Mouse (Mus musculus) limb, embryonic 15.5 days (tissue): ENCODE data around the gene Med14. TPM values are rescaled to one million over a fixed set of nuclear protein-coding genes. Genes with fewer than 3 reads are reported as not detected.

Experiments used
- ATAC-seq: fragments of 200-750 bp; cut with Nextera tagmentation; 2 replicates; pipeline ENCODE4 v1.8.0; 2017; ENCODE audit warnings: low read depth, moderate TSS enrichment; ENCODE audit not compliant: insufficient number of reproducible peaks, low FRiP score, low TSS enrichment
- H3K27ac ChIP-seq: fragments of 300-500 bp; sonication (generic); 2 replicates; pipeline ENCODE4 v1.5.1; 2015; ENCODE audit warnings: moderate library complexity, mild to moderate bottlenecking, inconsistent platforms
- H3K27me3 ChIP-seq: fragments of 300-500 bp; sonication (generic); 2 replicates; pipeline ENCODE4 v1.6.1; 2015; ENCODE audit warnings: inconsistent platforms
- H3K36me3 ChIP-seq: fragments of 300-500 bp; sonication (generic); 2 replicates; pipeline ENCODE4 v1.6.1; 2015; ENCODE audit warnings: inconsistent platforms
- H3K4me1 ChIP-seq: fragments of 300-500 bp; sonication (generic); 2 replicates; pipeline ENCODE4 v1.6.1; 2015; ENCODE audit warnings: inconsistent platforms
- H3K4me2 ChIP-seq: fragments of 300-500 bp; sonication (generic); 2 replicates; pipeline ENCODE4 v1.6.1; 2015; ENCODE audit warnings: mild to moderate bottlenecking, inconsistent platforms
- H3K4me3 ChIP-seq: fragments of 300-500 bp; sonication (generic); 2 replicates; pipeline ENCODE4 v1.5.1; 2015; ENCODE audit warnings: mild to moderate bottlenecking, inconsistent platforms
- H3K9ac ChIP-seq: fragments of 300-500 bp; sonication (generic); 2 replicates; pipeline ENCODE4 v1.6.1; 2015; ENCODE audit warnings: inconsistent platforms
- H3K9me3 ChIP-seq: fragments of 300-500 bp; sonication (generic); 2 replicates; pipeline ENCODE4 v1.6.1; 2016; ENCODE audit warnings: inconsistent platforms
- WGBS: fragments of 180-500 bp; shearing (Covaris S2); methylation state at CpG from one replicate; pipeline ENCODE4 v1.1.7; 2015; 5-methylcytosine and 5-hydroxymethylcytosine counted together
- polyA plus RNA-seq: library from polyadenylated mRNA; unstranded; fragments of >200 nt; fragmentation: Nextera tagmentation; extraction: Ambion mirVana; gene quantifications from 2 replicates; pipeline ENCODE4 v1.2.1, GENCODE M21; 2015

Med14 gene
- polyA plus RNA-seq: 11.1 and 12.4 TPM in 2 replicates

- Histone ChIP-seq H3K36me3 (no peaks in the 10 kb centered on the region), H3K27me3 (peaks cover 10% of the 10 kb centered on the region; the same call in 1 of the 2 replicates), H3K27ac (peak within 1 kb of the TSS; percentile 96), H3K4me2 (peak within 1 kb of the TSS; percentile 39), H3K9ac (peak within 1 kb of the TSS; percentile 67), H3K9me3 (no peaks in the 10 kb centered on the region), H3K4me3 (peak within 1 kb of the TSS; percentile 60), H3K4me1 (no peaks in the 10 kb centered on the region)
- peak; percentile 95 for ATAC-seq
- 7% methylated on average over 67 of the region's 79 CpGs for WGBS
Observed at GRCm38 (mm10) chrX:12761626-12762333, at the start of gene Med14. Gene Med14 (minus strand): TSS chrX:12762073.

GRCm38 (mm10) chrX:12800559-12800958, 38.7 kb upstream of the Med14 start:
- no peak overlapping the region for H3K4me3 ChIP-seq
- H3K4me1 ChIP-seq: no peaks in the 10 kb centered on the region
- H3K36me3 ChIP-seq: no peaks in the 10 kb centered on the region
- H3K27ac ChIP-seq: no peak overlapping the region
- no peaks in the 10 kb centered on the region for H3K9me3 ChIP-seq
- H3K9ac ChIP-seq: no peak overlapping the region
- no peak overlapping the region for H3K4me2 ChIP-seq
- no peaks in the 10 kb centered on the region for H3K27me3 ChIP-seq
- ATAC-seq: no peak
- 67% methylated on average over 4 of the region's 4 CpGs for WGBS

GRCm38 (mm10) chrX:12794842-12795241, 33.0 kb upstream of the Med14 start:
- Histone ChIP-seq H3K27ac (no peak overlapping the region), H3K27me3 (no peaks in the 10 kb centered on the region), H3K4me1 (no peaks in the 10 kb centered on the region), H3K9ac (no peak overlapping the region), H3K4me3 (no peak overlapping the region), H3K36me3 (no peaks in the 10 kb centered on the region), H3K9me3 (no peaks in the 10 kb centered on the region), H3K4me2 (no peak overlapping the region)
- no peak for ATAC-seq
- WGBS: 47% methylated on average over 2 of the region's 2 CpGs

- no peaks in the 10 kb centered on the region for H3K9me3 ChIP-seq
- H3K9ac ChIP-seq: no peak overlapping the region
- no peak overlapping the region for H3K4me2 ChIP-seq
- 70% methylated on average over 4 of the region's 4 CpGs for WGBS
- no peaks in the 10 kb centered on the region for H3K4me1 ChIP-seq
- no peak for ATAC-seq
- H3K36me3 ChIP-seq: no peaks in the 10 kb centered on the region
- no peak overlapping the region for H3K4me3 ChIP-seq
- no peaks in the 10 kb centered on the region for H3K27me3 ChIP-seq
- H3K27ac ChIP-seq: no peak overlapping the region
Observed at GRCm38 (mm10) chrX:12791674-12792340, 29.9 kb upstream of the Med14 start.

GRCm38 (mm10) chrX:12773236-12773635, 11.4 kb upstream of the Med14 start:
- no peaks in the 10 kb centered on the region for H3K27me3 ChIP-seq
- H3K4me1 ChIP-seq: no peaks in the 10 kb centered on the region
- no peak overlapping the region for H3K9ac ChIP-seq
- H3K4me2 ChIP-seq: no peak overlapping the region
- no peak overlapping the region for H3K4me3 ChIP-seq
- ATAC-seq: no peak
- 67% methylated on average over 3 of the region's 3 CpGs for WGBS
- H3K36me3 ChIP-seq: no peaks in the 10 kb centered on the region
- H3K27ac ChIP-seq: no peak overlapping the region
- H3K9me3 ChIP-seq: no peaks in the 10 kb centered on the region

- no peaks in the 10 kb centered on the region for H3K4me1 ChIP-seq
- WGBS: 41% methylated on average over 2 of the region's 2 CpGs
- H3K36me3 ChIP-seq: no peaks in the 10 kb centered on the region
- H3K9me3 ChIP-seq: no peaks in the 10 kb centered on the region
- no peak for ATAC-seq
- H3K27me3 ChIP-seq: no peaks in the 10 kb centered on the region
- no peak overlapping the region for H3K4me3 ChIP-seq
- no peak overlapping the region for H3K4me2 ChIP-seq
- H3K9ac ChIP-seq: no peak overlapping the region
- H3K27ac ChIP-seq: no peak overlapping the region
Observed at GRCm38 (mm10) chrX:12771561-12771960, 9.7 kb upstream of the Med14 start.

GRCm38 (mm10) chrX:12768571-12768970, 6.7 kb upstream of the Med14 start:
- Histone ChIP-seq H3K4me1 (no peaks in the 10 kb centered on the region), H3K4me3 (no peak overlapping the region), H3K27ac (no peak overlapping the region), H3K36me3 (no peaks in the 10 kb centered on the region), H3K27me3 (no peaks in the 10 kb centered on the region), H3K9me3 (no peaks in the 10 kb centered on the region), H3K4me2 (no peak overlapping the region), H3K9ac (no peak overlapping the region)
- 40% methylated on average over 3 of the region's 3 CpGs for WGBS
- ATAC-seq: no peak

- Histone ChIP-seq H3K4me1 (no peaks in the 10 kb centered on the region), H3K36me3 (no peaks in the 10 kb centered on the region), H3K27ac (no peak overlapping the region), H3K9ac (no peak overlapping the region), H3K27me3 (0 out of 2 replicates have a peak, but pooled peaks cover 2% of the 10 kb centered on the region), H3K4me3 (no peak overlapping the region), H3K4me2 (no peak overlapping the region), H3K9me3 (no peaks in the 10 kb centered on the region)
- ATAC-seq: no peak
- WGBS: 70% methylated on average over 4 of the region's 4 CpGs
Observed at GRCm38 (mm10) chrX:12766846-12767564, 5.1 kb upstream of the Med14 start.

GRCm38 (mm10) chrX:12763127-12763834, 1.4 kb upstream of the Med14 start:
- no peak overlapping the region for H3K27ac ChIP-seq
- ATAC-seq: no peak
- H3K4me2 ChIP-seq: peak overlapping the region; percentile 39
- H3K4me3 ChIP-seq: peak overlapping the region; percentile 60
- no peak overlapping the region for H3K9ac ChIP-seq
- H3K4me1 ChIP-seq: no peaks in the 10 kb centered on the region
- no peaks in the 10 kb centered on the region for H3K36me3 ChIP-seq
- no peaks in the 10 kb centered on the region for H3K9me3 ChIP-seq
- H3K27me3 ChIP-seq: peaks cover 10% of the 10 kb centered on the region; the same call in 1 of the 2 replicates
- 69% methylated on average over 3 of the region's 3 CpGs for WGBS

GRCm38 (mm10) chrX:12762334-12763126, 657 bp upstream of the Med14 start:
- 14% methylated on average over 32 of the region's 32 CpGs for WGBS
- no peak for ATAC-seq

GRCm38 (mm10) chrX:12761259-12761625, 631 bp downstream of the Med14 start:
- Histone ChIP-seq H3K27ac (peak overlapping the region; percentile 96), H3K9ac (peak overlapping the region; percentile 67), H3K4me2 (peak overlapping the region; percentile 37), H3K9me3 (no peaks in the 10 kb centered on the region), H3K27me3 (peaks cover 10% of the 10 kb centered on the region; the same call in 1 of the 2 replicates), H3K36me3 (no peaks in the 10 kb centered on the region), H3K4me3 (peak overlapping the region; percentile 60), H3K4me1 (no peaks in the 10 kb centered on the region)
- 17% methylated on average over 25 of the region's 25 CpGs for WGBS
- no peak for ATAC-seq

More at GRCm38 (mm10) chrX:12762334-12763126, 657 bp upstream of the Med14 start:
- Histone ChIP-seq H3K4me2 (peak overlapping the region; percentile 39), H3K27me3 (peaks cover 10% of the 10 kb centered on the region; the same call in 1 of the 2 replicates), H3K4me3 (peak overlapping the region; percentile 60), H3K36me3 (no peaks in the 10 kb centered on the region), H3K4me1 (no peaks in the 10 kb centered on the region), H3K9me3 (no peaks in the 10 kb centered on the region), H3K9ac (peak overlapping the region; percentile 28; the same call in 1 of the 2 replicates), H3K27ac (peak overlapping the region; percentile 96)
